Mouse (Mus musculus) layer of hippocampus, adult 18-20 months (tissue): ENCODE results near the gene Dnm1. TPM values are rescaled to one million over a fixed set of nuclear protein-coding genes. Genes with fewer than 3 reads are reported as not detected.

Experiments used
- DNase-seq, 2 experiments: peaks; one replicate each; pipeline ENCODE4 v3.0.0; 2022; ENCODE audit warnings: low spot score in 2 of 2
- long read RNA-seq: library from polyadenylated mRNA; stranded (forward); transcript quantifications from one replicate; pipeline ENCODE4 v2.0.0, GENCODE M21; 2021
- total RNA-seq, 2 experiments: library from RNA; stranded (reverse); gene quantifications; 2 replicates each; pipeline ENCODE4 v1.2.3; 2021

The Dnm1 gene
- 1,000 to 10,000 TPM; 1,288 to 1,307 TPM for total RNA-seq
- long read RNA-seq, partial matches to known transcripts, result 22 of 51 reads
- long read RNA-seq, other reads (novel, unspliced or antisense), result 28 of 51 reads

- peak; percentile 93 to 98 for DNase-seq
Observed at GRCm38 (mm10) chr2:32353007-32353542, at the start of gene Dnm1. Dnm1 (minus strand) TSS chr2:32353338.

- no peak for DNase-seq
Observed at GRCm38 (mm10) chr2:32396695-32397094, 43.6 kb upstream of the Dnm1 start.

GRCm38 (mm10) chr2:32395946-32396621, 42.9 kb upstream of the Dnm1 start:
- peak; percentile 90 to 96 for DNase-seq

- DNase-seq, result peak; percentile 89 to 94
Observed at GRCm38 (mm10) chr2:32395484-32395945, 42.4 kb upstream of the Dnm1 start, which contains the start of gene Ptges2. Ptges2 (plus strand) TSS chr2:32395896.

GRCm38 (mm10) chr2:32394973-32395372, 41.8 kb upstream of the Dnm1 start:
- peak in 1 of 2 experiments; percentile 45 for DNase-seq

- no peak for DNase-seq
Observed at GRCm38 (mm10) chr2:32392063-32392462, 38.9 kb upstream of the Dnm1 start.

- DNase-seq, result no peak
Observed at GRCm38 (mm10) chr2:32390871-32391270, 37.7 kb upstream of the Dnm1 start.

GRCm38 (mm10) chr2:32389157-32389556, 36.0 kb upstream of the Dnm1 start:
- no peak for DNase-seq

- no peak for DNase-seq
Observed at GRCm38 (mm10) chr2:32387706-32388490, 34.8 kb upstream of the Dnm1 start, which contains the start of gene Lcn2. Lcn2 (minus strand) TSS chr2:32388252.

- DNase-seq, result no peak
Observed at GRCm38 (mm10) chr2:32382689-32383088, 29.6 kb upstream of the Dnm1 start.

- peak; percentile 92 to 94 for DNase-seq
Observed at GRCm38 (mm10) chr2:32381775-32382223, 28.7 kb upstream of the Dnm1 start, which contains the start of gene 1110008P14Rik. 1110008P14Rik (minus strand) TSS chr2:32381938.

- DNase-seq, result peak in 1 of 2 experiments; percentile 50
Observed at GRCm38 (mm10) chr2:32381141-32381774, 28.1 kb upstream of the Dnm1 start.

- DNase-seq, result no peak
Observed at GRCm38 (mm10) chr2:32380001-32380500, 26.9 kb upstream of the Dnm1 start.

GRCm38 (mm10) chr2:32376963-32377362, 23.8 kb upstream of the Dnm1 start:
- no peak for DNase-seq

- DNase-seq, result no peak
Observed at GRCm38 (mm10) chr2:32375317-32375940, 22.3 kb upstream of the Dnm1 start.

- DNase-seq, result no peak
Observed at GRCm38 (mm10) chr2:32374191-32374590, 21.1 kb upstream of the Dnm1 start.

GRCm38 (mm10) chr2:32367315-32367714, 14.2 kb upstream of the Dnm1 start:
- DNase-seq, result no peak

GRCm38 (mm10) chr2:32364121-32364520, 11.0 kb upstream of the Dnm1 start:
- DNase-seq, result no peak

- no peak for DNase-seq
Observed at GRCm38 (mm10) chr2:32363376-32364106, 10.4 kb upstream of the Dnm1 start.
